Mouse (Mus musculus) midbrain, embryonic 15.5 days (tissue): ENCODE measurements around the gene 4921539E11Rik. TPM values are rescaled to one million over a fixed set of nuclear protein-coding genes. Genes with fewer than 3 reads are reported as not detected.

ENCODE experiments used
- ATAC-seq: fragments of 200-750 bp; cut with Nextera tagmentation; replicated peaks from 2 replicates; pipeline ENCODE4 v1.8.0; 2017; ENCODE audit warnings: moderate TSS enrichment
- H3K27ac ChIP-seq: fragments of 300-500 bp; sonication (generic); 2 replicates; pipeline ENCODE4 v1.5.1; 2015; ENCODE audit warnings: mild to moderate bottlenecking, inconsistent platforms
- H3K27me3 ChIP-seq: fragments of 300-500 bp; sonication (generic); replicated peaks from 2 replicates; pipeline ENCODE4 v1.6.1; 2015; ENCODE audit warnings: inconsistent platforms
- H3K36me3 ChIP-seq: fragments of 300-500 bp; sonication (generic); replicated peaks from 2 replicates; pipeline ENCODE4 v1.6.1; 2015; ENCODE audit warnings: inconsistent platforms
- H3K4me1 ChIP-seq: fragments of 300-500 bp; sonication (generic); 2 replicates; pipeline ENCODE4 v1.6.1; 2015; ENCODE audit warnings: inconsistent platforms
- H3K4me2 ChIP-seq: fragments of 300-500 bp; sonication (generic); 2 replicates; pipeline ENCODE4 v1.6.1; 2015; ENCODE audit warnings: inconsistent platforms, mild to moderate bottlenecking, moderate library complexity
- H3K4me3 ChIP-seq: fragments of 300-500 bp; sonication (generic); 2 replicates; pipeline ENCODE4 v1.5.1; 2015; ENCODE audit warnings: mild to moderate bottlenecking, inconsistent platforms
- H3K9ac ChIP-seq: fragments of 300-500 bp; sonication (generic); 2 replicates; pipeline ENCODE4 v1.6.1; 2015; ENCODE audit warnings: mild to moderate bottlenecking, inconsistent platforms
- H3K9me3 ChIP-seq: fragments of 300-500 bp; sonication (generic); 2 replicates; pipeline ENCODE4 v1.6.1; 2016; ENCODE audit warnings: inconsistent platforms
- WGBS: fragments of 180-500 bp; shearing (Covaris S2); methylation state at CpG from one replicate; pipeline ENCODE4 v1.1.7; 2015; ENCODE audit warnings: mixed read lengths; 5-methylcytosine and 5-hydroxymethylcytosine counted together
- polyA plus RNA-seq: library from polyadenylated mRNA; unstranded; fragments of >200 nt; fragmentation: Nextera tagmentation; extraction: Ambion mirVana; gene quantifications from 2 replicates; pipeline ENCODE4 v1.2.1, GENCODE M21; 2015

Gene 4921539E11Rik
- polyA plus RNA-seq: not detected in 2 replicates

- 46% methylated on average over 2 of the region's 2 CpGs for WGBS
- no peaks in the 10 kb centered on the region for H3K27me3 ChIP-seq
- ATAC-seq: no peak
These were observed at the start of gene 4921539E11Rik for GRCm38 (mm10) chr4:103290763-103291162. TSS of gene 4921539E11Rik (minus strand) at chr4:103290863.

GRCm38 (mm10) chr4:103335134-103335533 is 44.5 kb upstream of the 4921539E11Rik start:
- 90% methylated on average over 5 of the region's 5 CpGs for WGBS
- H3K4me2 ChIP-seq: no peak overlapping the region
- H3K4me3 ChIP-seq: no peak overlapping the region
- no peaks in the 10 kb centered on the region for H3K9me3 ChIP-seq
- H3K27me3 ChIP-seq: no peaks in the 10 kb centered on the region
- no peak for ATAC-seq
- H3K27ac ChIP-seq: no peak overlapping the region
- H3K9ac ChIP-seq: no peak overlapping the region
- H3K4me1 ChIP-seq: no peaks in the 10 kb centered on the region
- H3K36me3 ChIP-seq: no peaks in the 10 kb centered on the region

More at GRCm38 (mm10) chr4:103290763-103291162, at the start of gene 4921539E11Rik:
- H3K4me2 ChIP-seq: no peak within 1 kb of the TSS
- H3K9me3 ChIP-seq: no peaks in the 10 kb centered on the region
- no peak within 1 kb of the TSS for H3K4me3 ChIP-seq
- no peak within 1 kb of the TSS for H3K9ac ChIP-seq
- no peaks in the 10 kb centered on the region for H3K4me1 ChIP-seq
- H3K36me3 ChIP-seq: no peaks in the 10 kb centered on the region
- H3K27ac ChIP-seq: no peak within 1 kb of the TSS

DNA sequence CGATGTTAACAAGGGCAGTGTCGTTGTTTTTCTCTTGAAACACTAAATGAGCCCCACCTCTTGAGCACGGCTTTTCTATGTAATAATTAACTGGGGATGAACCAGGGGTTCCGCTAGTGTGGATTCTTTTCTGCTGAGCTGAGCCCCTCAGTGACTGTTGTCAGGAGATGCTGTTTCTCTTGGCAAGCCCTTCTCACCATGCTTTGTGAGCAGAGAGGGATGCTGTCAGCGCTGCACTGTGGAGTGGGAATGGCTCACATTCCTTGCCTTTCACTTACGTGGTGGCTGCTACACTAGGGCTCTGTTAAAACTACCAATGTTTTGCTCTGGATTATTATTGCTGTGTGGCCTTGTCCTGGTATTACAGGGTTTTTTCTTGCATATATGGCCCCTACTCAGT is 38.7 kb upstream of the 4921539E11Rik start:
- 0 out of 2 replicates have a peak, but pooled peaks have one; percentile 20 for ATAC-seq
- Histone ChIP-seq H3K27ac (peak overlapping the region; percentile 9; the same call in 1 of the 2 replicates), H3K4me3 (no peak overlapping the region), H3K27me3 (no peaks in the 10 kb centered on the region), H3K9me3 (no peaks in the 10 kb centered on the region), H3K4me2 (no peak overlapping the region), H3K9ac (no peak overlapping the region), H3K36me3 (no peaks in the 10 kb centered on the region), H3K4me1 (peaks cover 2% of the 10 kb centered on the region; the same call in 1 of the 2 replicates)
- 63% methylated on average over 6 of the region's 6 CpGs for WGBS

GRCm38 (mm10) chr4:103326994-103327393 is 36.3 kb upstream of the 4921539E11Rik start:
- H3K9me3 ChIP-seq: no peaks in the 10 kb centered on the region
- H3K4me2 ChIP-seq: no peak overlapping the region
- ATAC-seq: no peak
- 72% methylated on average over 3 of the region's 3 CpGs for WGBS
- H3K36me3 ChIP-seq: no peaks in the 10 kb centered on the region
- H3K4me1 ChIP-seq: peaks cover 2% of the 10 kb centered on the region; the same call in 1 of the 2 replicates
- no peak overlapping the region for H3K9ac ChIP-seq
- no peak overlapping the region for H3K4me3 ChIP-seq
- H3K27ac ChIP-seq: no peak overlapping the region
- H3K27me3 ChIP-seq: no peaks in the 10 kb centered on the region

DNA sequence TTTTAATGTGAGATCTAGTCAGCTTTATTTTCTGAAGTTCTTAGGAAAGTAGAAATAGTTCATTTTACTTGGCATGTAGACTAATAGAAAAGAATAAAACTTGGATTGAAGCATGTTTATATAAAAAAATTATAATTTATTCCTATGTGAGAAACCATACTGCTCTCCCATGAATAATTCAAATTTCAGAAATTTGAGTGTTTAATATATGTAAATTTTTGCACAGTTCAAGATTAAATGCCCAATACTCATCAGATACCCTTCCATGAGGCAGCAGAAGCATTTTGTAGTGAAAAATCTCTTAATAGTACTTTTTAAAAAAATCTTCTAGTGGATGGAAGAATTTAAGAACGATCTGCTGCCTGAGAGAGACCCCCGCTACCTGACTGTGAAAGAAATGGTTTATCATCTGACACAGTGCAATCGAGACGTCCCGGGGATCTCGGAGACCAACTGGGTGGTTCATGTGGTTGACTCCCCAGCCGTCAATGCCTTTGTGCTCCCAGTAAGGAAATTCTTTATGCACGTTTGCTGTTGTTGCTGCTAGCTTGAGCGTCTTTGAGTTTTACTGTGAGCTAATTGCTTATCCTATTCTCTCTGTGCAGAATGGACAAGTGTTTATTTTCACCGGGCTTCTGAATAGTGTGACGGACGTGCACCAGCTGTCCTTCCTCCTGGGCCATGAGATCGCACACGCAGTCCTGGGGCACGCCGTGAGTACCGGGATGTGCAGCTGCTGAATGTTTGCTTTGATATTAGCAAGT is 34.2 kb upstream of the 4921539E11Rik start:
- H3K36me3 ChIP-seq: no peaks in the 10 kb centered on the region
- H3K9me3 ChIP-seq: no peaks in the 10 kb centered on the region
- H3K4me3 ChIP-seq: peak overlapping the region; percentile 17
- 0 out of 2 replicates have a peak overlapping the region, but pooled peaks have one; percentile 9 for H3K27ac ChIP-seq
- no peak for ATAC-seq
- no peaks in the 10 kb centered on the region for H3K27me3 ChIP-seq
- peak overlapping the region; percentile 10; the same call in 1 of the 2 replicates for H3K9ac ChIP-seq
- H3K4me2 ChIP-seq: peak overlapping the region; percentile 44
- WGBS: 15% methylated on average over 17 of the region's 17 CpGs
- peaks cover 2% of the 10 kb centered on the region; the same call in 1 of the 2 replicates for H3K4me1 ChIP-seq

- H3K36me3 ChIP-seq: no peaks in the 10 kb centered on the region
- 87% methylated on average over 6 of the region's 6 CpGs for WGBS
These were observed 30.8 kb upstream of the 4921539E11Rik start for GRCm38 (mm10) chr4:103321461-103321860.

DNA sequence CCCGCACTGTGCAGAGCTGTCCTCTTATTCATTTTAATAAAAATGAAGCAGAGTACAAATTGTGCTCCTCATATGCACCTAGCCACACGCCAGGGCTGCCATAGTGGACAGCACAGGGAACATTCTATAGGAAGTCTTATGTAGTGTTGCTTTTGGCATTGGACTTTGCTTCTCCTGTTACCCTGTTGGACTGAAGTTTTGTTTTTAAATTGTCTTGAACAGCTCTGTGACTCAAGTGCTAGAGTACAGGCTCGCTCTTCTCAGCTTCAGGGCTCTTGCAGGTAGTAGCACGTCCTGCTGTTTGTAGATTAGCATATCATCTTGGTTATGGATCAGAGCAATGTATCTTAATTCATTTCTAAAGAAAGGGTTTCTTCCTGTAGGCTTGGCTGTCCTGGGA is 25.2 kb upstream of the 4921539E11Rik start:
- no peak for ATAC-seq
- Histone ChIP-seq H3K9ac (no peak overlapping the region), H3K27ac (no peak overlapping the region), H3K4me1 (peaks cover 11% of the 10 kb centered on the region), H3K36me3 (no peaks in the 10 kb centered on the region), H3K9me3 (no peaks in the 10 kb centered on the region), H3K27me3 (no peaks in the 10 kb centered on the region), H3K4me2 (no peak overlapping the region), H3K4me3 (no peak overlapping the region)
- 92% methylated on average over 4 of the region's 4 CpGs for WGBS

More at GRCm38 (mm10) chr4:103321461-103321860, 30.8 kb upstream of the 4921539E11Rik start:
- no peaks in the 10 kb centered on the region for H3K4me1 ChIP-seq
- H3K9me3 ChIP-seq: no peaks in the 10 kb centered on the region
- ATAC-seq: no peak
- no peak overlapping the region for H3K9ac ChIP-seq
- H3K4me3 ChIP-seq: no peak overlapping the region
- H3K27me3 ChIP-seq: no peaks in the 10 kb centered on the region
- H3K27ac ChIP-seq: no peak overlapping the region
- H3K4me2 ChIP-seq: no peak overlapping the region

DNA sequence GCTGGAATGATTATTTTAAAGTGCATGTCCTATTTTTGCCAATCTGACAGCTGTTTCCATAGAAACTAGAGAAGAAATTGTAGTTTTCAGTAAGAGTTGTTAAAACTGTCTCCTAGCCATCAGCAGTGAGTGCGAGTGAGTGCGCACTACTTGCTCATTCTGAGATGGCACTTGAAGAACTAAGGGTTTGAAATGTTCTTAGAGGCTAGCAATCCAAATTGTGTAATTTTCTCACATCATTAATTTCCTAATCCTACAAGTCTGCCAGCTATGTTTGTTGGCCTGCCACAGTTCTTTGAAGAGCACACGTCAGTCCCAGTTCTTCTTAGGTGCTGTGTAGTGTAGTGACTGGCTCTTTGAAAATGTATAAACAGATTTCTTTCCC is 23.9 kb upstream of the 4921539E11Rik start:
- Histone ChIP-seq H3K4me3 (peak overlapping the region; percentile 71), H3K4me2 (peak overlapping the region; percentile 81), H3K4me1 (peaks cover 11% of the 10 kb centered on the region), H3K9ac (0 out of 2 replicates have a peak overlapping the region, but pooled peaks have one; percentile 76), H3K36me3 (no peaks in the 10 kb centered on the region), H3K27me3 (no peaks in the 10 kb centered on the region), H3K9me3 (no peaks in the 10 kb centered on the region), H3K27ac (peak overlapping the region; percentile 97; the same call in 1 of the 2 replicates)
- ATAC-seq: no peak
- 22% methylated on average over 3 of the region's 3 CpGs for WGBS

DNA sequence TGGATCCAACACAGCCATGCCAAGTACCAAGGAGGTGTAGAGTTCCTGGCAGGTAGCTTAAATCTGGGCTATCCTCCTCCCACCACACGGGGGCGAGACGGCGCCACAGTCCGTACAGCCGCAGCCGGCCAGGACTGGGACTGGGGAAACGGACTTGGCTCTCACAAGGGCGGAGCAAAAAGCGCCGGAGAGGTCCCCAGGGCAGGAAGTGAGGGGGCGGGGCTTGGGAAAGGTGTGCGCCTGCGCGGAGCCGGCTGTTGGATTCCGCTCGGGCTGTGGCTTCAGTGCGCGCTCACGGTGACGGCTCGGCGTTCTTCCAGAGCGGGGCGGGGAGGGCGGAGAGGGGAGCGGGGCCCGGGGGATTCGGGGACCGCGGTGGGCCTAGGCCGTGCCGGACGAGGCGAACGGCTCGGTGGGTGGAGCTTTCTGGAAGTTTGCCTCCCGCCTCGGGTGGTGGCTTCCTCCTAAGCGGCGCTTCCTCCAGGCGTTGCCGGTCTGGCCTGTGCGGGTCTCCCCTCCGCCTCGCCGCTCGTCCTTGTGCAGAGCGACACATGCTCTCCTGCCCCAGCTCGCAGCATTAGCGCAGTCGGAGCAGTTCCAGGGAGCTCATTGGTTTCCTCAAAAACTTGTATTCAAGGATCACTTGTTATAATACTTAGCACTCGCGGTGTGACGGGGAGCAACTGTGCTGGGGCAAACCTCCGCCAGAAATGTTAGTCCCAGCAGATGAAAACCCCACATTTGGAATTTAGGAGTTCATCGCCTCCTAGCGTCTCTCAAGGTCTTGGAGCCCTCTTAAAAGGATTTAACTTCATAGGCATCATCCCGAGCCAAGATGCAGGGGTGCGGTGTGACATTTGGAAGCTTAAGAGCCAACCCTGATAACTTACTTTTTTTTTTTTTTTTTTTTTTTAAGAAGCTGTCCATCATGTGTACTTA is 23.2 kb upstream of the 4921539E11Rik start, which contains the start of gene Oma1:
Oma1 (plus strand) TSS at position 226 of the 939 bp plus-strand sequence.
- Histone ChIP-seq H3K27me3 (no peaks in the 10 kb centered on the region), H3K27ac (peak within 1 kb of the TSS; percentile 97), H3K4me1 (peaks cover 11% of the 10 kb centered on the region), H3K4me3 (peak within 1 kb of the TSS; percentile 71), H3K4me2 (peak within 1 kb of the TSS; percentile 81), H3K36me3 (no peaks in the 10 kb centered on the region), H3K9me3 (no peaks in the 10 kb centered on the region), H3K9ac (peak within 1 kb of the TSS; percentile 76)
- under 1% methylated on average over 57 of the region's 61 CpGs for WGBS
- peak; percentile 99 for ATAC-seq

GRCm38 (mm10) chr4:103303851-103304250 is 13.2 kb upstream of the 4921539E11Rik start:
- no peak for ATAC-seq
- no peak overlapping the region for H3K4me3 ChIP-seq
- no peaks in the 10 kb centered on the region for H3K4me1 ChIP-seq
- no peaks in the 10 kb centered on the region for H3K27me3 ChIP-seq
- H3K9ac ChIP-seq: no peak overlapping the region
- no peak overlapping the region for H3K27ac ChIP-seq
- H3K9me3 ChIP-seq: no peaks in the 10 kb centered on the region
- 93% methylated on average over 1 of the region's 1 CpGs for WGBS
- H3K36me3 ChIP-seq: no peaks in the 10 kb centered on the region
- no peak overlapping the region for H3K4me2 ChIP-seq

DNA sequence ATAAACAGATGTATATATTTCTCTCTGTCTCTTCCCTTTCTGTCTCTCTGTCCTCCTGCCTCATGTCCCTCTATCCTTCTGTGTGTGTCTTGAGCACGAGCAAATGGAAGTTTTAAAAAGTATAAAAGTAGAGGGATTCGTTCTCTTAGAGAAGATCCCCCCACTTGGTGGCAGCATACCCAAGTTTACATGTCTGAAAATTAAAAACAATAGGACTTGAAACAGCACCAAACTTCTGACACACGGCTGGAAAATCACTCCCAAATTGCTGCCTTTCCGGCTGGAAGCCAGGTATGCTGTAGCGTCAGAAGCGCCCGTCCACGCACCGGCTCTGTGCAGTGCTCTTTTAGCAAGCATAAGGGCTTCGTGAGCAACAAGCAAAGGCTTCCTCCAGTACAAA is 8.7 kb upstream of the 4921539E11Rik start:
- Histone ChIP-seq H3K36me3 (no peaks in the 10 kb centered on the region), H3K4me2 (no peak overlapping the region), H3K4me1 (no peaks in the 10 kb centered on the region), H3K9ac (no peak overlapping the region), H3K4me3 (no peak overlapping the region), H3K9me3 (no peaks in the 10 kb centered on the region), H3K27ac (no peak overlapping the region), H3K27me3 (no peaks in the 10 kb centered on the region)
- no peak for ATAC-seq
- 77% methylated on average over 10 of the region's 10 CpGs for WGBS

DNA sequence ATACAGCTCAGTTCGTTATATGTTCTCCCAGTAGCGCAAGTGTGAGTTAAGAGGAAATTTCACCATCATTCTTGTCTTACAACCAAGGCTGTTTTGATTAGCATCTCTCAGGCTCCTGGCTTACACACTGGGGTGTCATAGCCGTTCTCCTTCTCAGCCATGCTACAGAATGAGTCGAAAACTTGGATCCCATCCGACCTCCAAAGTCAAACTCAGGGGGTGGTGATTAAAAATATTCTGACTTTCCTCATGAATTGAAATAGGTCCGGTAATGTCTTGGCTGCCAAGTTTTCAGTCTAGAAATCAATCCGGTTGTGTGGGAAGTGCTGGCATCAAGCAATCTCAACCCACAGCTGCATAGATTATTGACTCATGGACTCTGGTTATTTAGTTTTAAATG is 2.3 kb downstream of the 4921539E11Rik start:
- Histone ChIP-seq H3K4me1 (no peaks in the 10 kb centered on the region), H3K27me3 (no peaks in the 10 kb centered on the region), H3K4me2 (no peak overlapping the region), H3K9ac (no peak overlapping the region), H3K4me3 (no peak overlapping the region), H3K36me3 (no peaks in the 10 kb centered on the region), H3K27ac (no peak overlapping the region), H3K9me3 (no peaks in the 10 kb centered on the region)
- no peak for ATAC-seq
- WGBS: 86% methylated on average over 7 of the region's 7 CpGs
